Mouse (Mus musculus) lung, adult 2 months (tissue): ENCODE measurements around the gene Abcg5.

Source experiments
- CTCF ChIP-seq: fragments of 200-500 bp; IDR thresholded peaks from 2 replicates; pipeline ENCODE4 v1.5.1; 2011; ENCODE audit warnings: mild to moderate bottlenecking, low read length, control low read depth; ENCODE audit not compliant: insufficient read depth
- POLR2A ChIP-seq: fragments of 200-500 bp; IDR thresholded peaks from 2 replicates; pipeline ENCODE4 v1.6.1; 2011; ENCODE audit warnings: low read depth, mild to moderate bottlenecking, control low read depth, low read length, borderline replicate concordance; ENCODE audit errors: extremely low read depth

GRCm38 (mm10) chr17:84672376-84673369 is 10.1 kb downstream of the Abcg5 start:
- TF ChIP-seq POLR2A: no peak
- no peak for TF ChIP-seq CTCF
